Mouse (Mus musculus) E14TG2a.4 (cell line): ENCODE results near the gene Wdr93.

Experiments
- CTCF ChIP-seq: conservative IDR thresholded peaks from 2 replicates; pipeline ENCODE4 v1.5.1; 2014; ENCODE audit warnings: low read length
- NANOG ChIP-seq: IDR thresholded peaks from 2 replicates; pipeline ENCODE4 v1.6.1; 2014; ENCODE audit warnings: borderline replicate concordance, low read length, mixed read lengths

DNA sequence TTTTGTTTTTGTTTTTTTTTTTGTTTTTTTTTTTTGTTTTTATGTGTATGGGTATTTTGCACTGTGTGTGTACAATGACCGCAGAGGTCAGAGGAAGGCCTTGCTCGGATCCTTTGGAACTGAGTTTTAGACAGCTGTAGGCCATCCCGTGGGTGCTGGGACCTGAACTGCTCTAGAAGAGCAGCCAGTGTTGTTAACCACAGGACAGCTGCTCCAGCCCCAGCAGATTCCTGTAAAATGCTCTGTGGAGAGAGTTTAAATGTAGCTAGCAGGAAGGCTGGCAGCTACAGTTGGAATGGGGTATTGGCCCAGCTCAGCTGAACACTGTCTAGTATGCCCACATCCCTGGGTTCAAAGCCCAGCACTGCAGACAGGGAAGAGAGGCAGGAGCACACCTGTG lies 26.7 kb downstream of the Wdr93 start:
- TF ChIP-seq NANOG (no peak), CTCF (no peak)
